In the genomic region with DNA sequence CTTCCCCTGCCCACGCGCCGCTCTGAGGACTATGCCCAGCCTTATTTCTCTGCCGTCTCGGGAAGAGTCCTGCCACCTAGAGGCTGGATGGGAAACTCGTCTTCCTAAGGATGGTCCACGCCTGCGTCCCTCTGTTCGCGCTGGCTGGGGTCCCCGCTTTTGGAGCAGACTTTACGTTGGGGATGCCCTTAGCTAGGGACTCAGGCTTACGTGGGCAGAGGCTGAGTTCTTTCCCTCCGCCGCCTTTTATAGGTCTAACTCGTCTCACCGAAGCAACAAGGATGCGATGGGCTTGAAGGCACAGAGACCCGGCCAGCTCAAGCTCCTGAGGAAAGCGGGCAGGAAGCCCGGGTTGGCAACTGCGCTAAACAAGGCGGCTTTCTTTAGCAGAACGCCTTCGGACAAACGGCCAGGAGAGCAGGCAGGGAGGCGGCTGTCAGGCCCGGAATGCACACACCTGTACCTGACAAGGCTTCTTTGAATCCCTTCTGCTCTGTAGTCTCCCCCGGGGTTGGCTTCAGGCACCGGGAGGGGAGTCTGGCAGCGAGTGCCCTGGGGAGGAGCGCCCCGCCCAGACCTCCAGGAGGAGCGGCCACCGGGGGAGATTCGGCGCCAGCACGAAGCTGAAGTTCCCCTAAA, we compare ENCODE assay signal across 9 mouse cellular contexts. TPM values are rescaled to one million over a fixed set of nuclear protein-coding genes. Genes with fewer than 3 reads are reported as not detected.
A peak's percentile ranks its signal among the peaks of the same experiment; 100 is the strongest.
DNase-seq lines count a peak whose midpoint lies in the region; ATAC-seq and TF ChIP-seq lines count a peak whose summit lies in the region.
"Had no signal": no experiment of that assay in that cellular context is flagged by ENCODE, and none has a peak within 500 bp of the region (broad histone marks: within the 10 kb centered on the region; RNA-seq: fewer than 3 reads in every experiment).

No protein-coding gene starts in this region.

- peak overlapping the region; percentile 85 for H3K4me2 ChIP-seq in forebrain, postnatal 0 days (ENCODE audit: low read depth)

- H3K9ac ChIP-seq in forebrain, postnatal 0 days: peak overlapping the region; percentile 60

- WGBS in forebrain, postnatal 0 days: 2% methylated on average over 36 of the region's 38 CpGs

- H3K4me3 ChIP-seq in forebrain, postnatal 0 days (ENCODE audit: low read depth, low read length): peak overlapping the region; percentile 53
- peak overlapping the region; percentile 47 for H3K4me3 ChIP-seq in left cerebral cortex, adult 2 months
- H3K4me3 ChIP-seq: erythroblast, embryonic 14.5 days had no signal

- peak; percentile 91 for TF ChIP-seq CTCF in forebrain, postnatal 0 days (IDR thresholded peaks at IDR 0.05; ENCODE audit: low read depth)
- peak; percentile 71 for TF ChIP-seq CTCF in left cerebral cortex, adult 2 months (IDR thresholded peaks at IDR 0.05)

- H3K27me3 ChIP-seq in forebrain, postnatal 0 days (ENCODE audit: insufficient read depth, low read length): no peaks in the 10 kb centered on the region

- H3K4me1 ChIP-seq in forebrain, postnatal 0 days (ENCODE audit: insufficient read depth): no peaks in the 10 kb centered on the region

- no peaks in the 10 kb centered on the region for H3K36me3 ChIP-seq in forebrain, postnatal 0 days (ENCODE audit: insufficient read depth)

- peak; percentile 98 for ATAC-seq in forebrain, postnatal 0 days

- H3K27ac ChIP-seq in forebrain, postnatal 0 days (ENCODE audit: low read depth, low read length): peak overlapping the region; percentile 88
- H3K27ac ChIP-seq in left cerebral cortex, adult 2 months: no peak overlapping the region

- H3K9me3 ChIP-seq in forebrain, postnatal 0 days (ENCODE audit: low read length): no peaks in the 10 kb centered on the region

- DNase-seq in MEL-GATA-1-ER (ENCODE audit: extremely low read depth, low read depth): peak; percentile 32
- DNase-seq in cerebellum, adult 11-12 months: peak; percentile 45
- peak; percentile 91 for DNase-seq in forebrain, postnatal 0 days
- DNase-seq in induced T-regulatory cell, adult 2 months (ENCODE audit: low read depth): peak; percentile 35
- peak; percentile 45 to 56 for DNase-seq in left cerebral cortex, adult 2 months (ENCODE audit: extremely low spot score in 1 of 2, low spot score in 2 of 2)
- peak; percentile 35 to 46 for DNase-seq in lung, postnatal 4 days
- DNase-seq in right cerebral cortex, adult 18-20 months: peak; percentile 59
- no peak for DNase-seq in spleen, postnatal 14 days (ENCODE audit: low spot score in 2 of 2)

- intact Hi-C loops in left cerebral cortex, adult 2 months (cut with DNase I): no loop called here

RNA-seq across cellular contexts. Expression of a gene that starts 56.6 kb away (rescaled TPM):
- total RNA-seq in forebrain, postnatal 0 days (2014; rRNA removed): not detected in 2 replicates
- not detected in 2 replicates for polyA plus RNA-seq in forebrain, postnatal 0 days (2015; fragmentation: Nextera tagmentation; extraction: Ambion mirVana)
- total RNA-seq in left cerebral cortex, adult 2 months (2021): not detected
- polyA plus RNA-seq: erythroblast, embryonic 14.5 days had no signal

Comparison
In these comparisons a context has a peak if more than half of its experiments do, and no peak if none do; other contexts are left out.
1. DNase-seq: peak in MEL-GATA-1-ER (single experiment), cerebellum, adult 11-12 months (single experiment), forebrain, postnatal 0 days (single experiment), induced T-regulatory cell, adult 2 months (single experiment), left cerebral cortex, adult 2 months (2 of 2), lung, postnatal 4 days (2 of 2) and right cerebral cortex, adult 18-20 months (single experiment); none in spleen, postnatal 14 days (0 of 2).